Mouse (Mus musculus): ENCODE results near the gene Dnaja2. TPM values are rescaled to one million over a fixed set of nuclear protein-coding genes. Genes with fewer than 3 reads are reported as not detected.
A peak's percentile ranks its signal among the peaks of the same experiment; 100 is the strongest.

Dnaja2 gene
- polyA plus RNA-seq, 1 experiment from 2014 or later: 173 TPM

- no peak for ATAC-seq (ENCODE audit: low FRiP score, low TSS enrichment)
- Histone ChIP-seq H3K27me3 (ENCODE audit: control insufficient read depth, insufficient read depth, low read length) (no peaks in the 10 kb centered on the region), H3K4me2 (replicated peaks; ENCODE audit: low read depth, low read length) (no peak overlapping the region), H3K9ac (ENCODE audit: low read depth, low read length) (no peak overlapping the region), H3K4me3 (ENCODE audit: low read length) (no peak overlapping the region), H3K27ac (ENCODE audit: low read depth, low read length) (no peak overlapping the region), H3K4me1 (ENCODE audit: control insufficient read depth, insufficient read depth, low read length) (0 out of 2 replicates have a peak, but pooled peaks cover 4% of the 10 kb centered on the region), H3K9me3 (ENCODE audit: control insufficient read depth, low read length) (no peaks in the 10 kb centered on the region), H3K36me3 (ENCODE audit: control insufficient read depth, insufficient read depth, low read length) (no peaks in the 10 kb centered on the region)
- 51% methylated on average over 2 of the region's 2 CpGs for WGBS
Measured at GRCm38 (mm10) chr8:85559966-85560365, 4.8 kb upstream of the Dnaja2 start.

GRCm38 (mm10) chr8:85559201-85559600 is 4.1 kb upstream of the Dnaja2 start:
- Histone ChIP-seq H3K36me3 (ENCODE audit: control insufficient read depth, insufficient read depth, low read length) (no peaks in the 10 kb centered on the region), H3K27ac (ENCODE audit: low read depth, low read length) (no peak overlapping the region), H3K4me1 (ENCODE audit: control insufficient read depth, insufficient read depth, low read length) (0 out of 2 replicates have a peak, but pooled peaks cover 4% of the 10 kb centered on the region), H3K4me3 (ENCODE audit: low read length) (no peak overlapping the region), H3K9me3 (ENCODE audit: control insufficient read depth, low read length) (no peaks in the 10 kb centered on the region), H3K9ac (ENCODE audit: low read depth, low read length) (no peak overlapping the region), H3K27me3 (ENCODE audit: control insufficient read depth, insufficient read depth, low read length) (no peaks in the 10 kb centered on the region), H3K4me2 (replicated peaks; ENCODE audit: low read depth, low read length) (no peak overlapping the region)
- ATAC-seq (ENCODE audit: low FRiP score, low TSS enrichment): no peak
- 92% methylated on average over 1 of the region's 1 CpGs for WGBS

GRCm38 (mm10) chr8:85557601-85557986 is 2.5 kb upstream of the Dnaja2 start:
- Histone ChIP-seq H3K4me2 (replicated peaks; ENCODE audit: low read depth, low read length) (no peak overlapping the region), H3K4me1 (ENCODE audit: control insufficient read depth, insufficient read depth, low read length) (0 out of 2 replicates have a peak, but pooled peaks cover 4% of the 10 kb centered on the region), H3K9ac (ENCODE audit: low read depth, low read length) (no peak overlapping the region), H3K27me3 (ENCODE audit: control insufficient read depth, insufficient read depth, low read length) (no peaks in the 10 kb centered on the region), H3K4me3 (ENCODE audit: low read length) (no peak overlapping the region), H3K9me3 (ENCODE audit: control insufficient read depth, low read length) (no peaks in the 10 kb centered on the region), H3K36me3 (ENCODE audit: control insufficient read depth, insufficient read depth, low read length) (peaks cover 9% of the 10 kb centered on the region), H3K27ac (ENCODE audit: low read depth, low read length) (no peak overlapping the region)
- no peak for ATAC-seq (ENCODE audit: low FRiP score, low TSS enrichment)
- whole genome bisulfite sequencing: 78% methylated on average over 3 of the region's 3 CpGs

GRCm38 (mm10) chr8:85556986-85557600 is 1.9 kb upstream of the Dnaja2 start:
- Histone ChIP-seq H3K27me3 (ENCODE audit: control insufficient read depth, insufficient read depth, low read length) (no peaks in the 10 kb centered on the region), H3K9me3 (ENCODE audit: control insufficient read depth, low read length) (no peaks in the 10 kb centered on the region), H3K4me2 (replicated peaks; ENCODE audit: low read depth, low read length) (no peak overlapping the region), H3K9ac (ENCODE audit: low read depth, low read length) (no peak overlapping the region), H3K27ac (ENCODE audit: low read depth, low read length) (no peak overlapping the region), H3K4me3 (ENCODE audit: low read length) (no peak overlapping the region), H3K36me3 (ENCODE audit: control insufficient read depth, insufficient read depth, low read length) (peaks cover 12% of the 10 kb centered on the region), H3K4me1 (ENCODE audit: control insufficient read depth, insufficient read depth, low read length) (0 out of 2 replicates have a peak, but pooled peaks cover 4% of the 10 kb centered on the region)
- no peak for ATAC-seq (ENCODE audit: low FRiP score, low TSS enrichment)
- WGBS: 84% methylated on average over 2 of the region's 2 CpGs

GRCm38 (mm10) chr8:85554391-85555180 is 558 bp downstream of the Dnaja2 start:
- Histone ChIP-seq H3K4me2 (replicated peaks; ENCODE audit: low read depth, low read length) (peak overlapping the region; percentile 91), H3K9me3 (ENCODE audit: control insufficient read depth, low read length) (no peaks in the 10 kb centered on the region), H3K27ac (ENCODE audit: low read depth, low read length) (peak overlapping the region; percentile 94), H3K36me3 (ENCODE audit: control insufficient read depth, insufficient read depth, low read length) (peaks cover 34% of the 10 kb centered on the region), H3K27me3 (ENCODE audit: control insufficient read depth, insufficient read depth, low read length) (no peaks in the 10 kb centered on the region), H3K4me1 (ENCODE audit: control insufficient read depth, insufficient read depth, low read length) (0 out of 2 replicates have a peak, but pooled peaks cover 4% of the 10 kb centered on the region), H3K4me3 (ENCODE audit: low read length) (peak overlapping the region; percentile 91), H3K9ac (ENCODE audit: low read depth, low read length) (peak overlapping the region; percentile 95)
- WGBS: under 1% methylated on average over 41 of the region's 66 CpGs
- peak; percentile 93 for ATAC-seq (ENCODE audit: low FRiP score, low TSS enrichment)

GRCm38 (mm10) chr8:85551934-85552333 is 3.2 kb downstream of the Dnaja2 start:
- Histone ChIP-seq H3K27ac (ENCODE audit: low read depth, low read length) (no peak overlapping the region), H3K27me3 (ENCODE audit: control insufficient read depth, insufficient read depth, low read length) (no peaks in the 10 kb centered on the region), H3K36me3 (ENCODE audit: control insufficient read depth, insufficient read depth, low read length) (peaks cover 60% of the 10 kb centered on the region)

GRCm38 (mm10) chr8:85536332-85536731 is 18.8 kb downstream of the Dnaja2 start:
- H3K27ac ChIP-seq (ENCODE audit: low read depth, low read length): no peak overlapping the region
- no peaks in the 10 kb centered on the region for H3K27me3 ChIP-seq (ENCODE audit: control insufficient read depth, insufficient read depth, low read length)
- no peaks in the 10 kb centered on the region for H3K9me3 ChIP-seq (ENCODE audit: control insufficient read depth, low read length)
- H3K4me2 ChIP-seq (replicated peaks; ENCODE audit: low read depth, low read length): no peak overlapping the region
- H3K9ac ChIP-seq (ENCODE audit: low read depth, low read length): no peak overlapping the region
- H3K4me3 ChIP-seq (ENCODE audit: low read length): no peak overlapping the region
- H3K4me1 ChIP-seq (ENCODE audit: control insufficient read depth, insufficient read depth, low read length): no peaks in the 10 kb centered on the region
- no peak for ATAC-seq (ENCODE audit: low FRiP score, low TSS enrichment)
- WGBS: 98% methylated on average over 2 of the region's 2 CpGs
- peaks cover 61% of the 10 kb centered on the region for H3K36me3 ChIP-seq (ENCODE audit: control insufficient read depth, insufficient read depth, low read length)

More at GRCm38 (mm10) chr8:85551934-85552333, 3.2 kb downstream of the Dnaja2 start:
- Histone ChIP-seq H3K4me1 (ENCODE audit: control insufficient read depth, insufficient read depth, low read length) (0 out of 2 replicates have a peak, but pooled peaks cover 4% of the 10 kb centered on the region), H3K9me3 (ENCODE audit: control insufficient read depth, low read length) (no peaks in the 10 kb centered on the region), H3K9ac (ENCODE audit: low read depth, low read length) (no peak overlapping the region), H3K4me3 (ENCODE audit: low read length) (no peak overlapping the region), H3K4me2 (replicated peaks; ENCODE audit: low read depth, low read length) (no peak overlapping the region)
- ATAC-seq (ENCODE audit: low FRiP score, low TSS enrichment): no peak
- WGBS: 100% methylated on average over 1 of the region's 1 CpGs

- H3K4me3 ChIP-seq (ENCODE audit: low read length): no peak overlapping the region
- H3K9me3 ChIP-seq (ENCODE audit: control insufficient read depth, low read length): no peaks in the 10 kb centered on the region
- 88% methylated on average over 1 of the region's 1 CpGs for WGBS
- no peak for ATAC-seq (ENCODE audit: low FRiP score, low TSS enrichment)
- H3K36me3 ChIP-seq (ENCODE audit: control insufficient read depth, insufficient read depth, low read length): peaks cover 39% of the 10 kb centered on the region
- H3K4me1 ChIP-seq (ENCODE audit: control insufficient read depth, insufficient read depth, low read length): no peaks in the 10 kb centered on the region
- H3K27ac ChIP-seq (ENCODE audit: low read depth, low read length): no peak overlapping the region
- no peak overlapping the region for H3K9ac ChIP-seq (ENCODE audit: low read depth, low read length)
- no peaks in the 10 kb centered on the region for H3K27me3 ChIP-seq (ENCODE audit: control insufficient read depth, insufficient read depth, low read length)
- H3K4me2 ChIP-seq (replicated peaks; ENCODE audit: low read depth, low read length): no peak overlapping the region
Measured at GRCm38 (mm10) chr8:85534163-85534562, 21.0 kb downstream of the Dnaja2 start.

GRCm38 (mm10) chr8:85533434-85533833 is 21.7 kb downstream of the Dnaja2 start:
- no peak for ATAC-seq (ENCODE audit: low FRiP score, low TSS enrichment)
- peaks cover 32% of the 10 kb centered on the region for H3K36me3 ChIP-seq (ENCODE audit: control insufficient read depth, insufficient read depth, low read length)
- H3K9ac ChIP-seq (ENCODE audit: low read depth, low read length): no peak overlapping the region
- no peak overlapping the region for H3K4me3 ChIP-seq (ENCODE audit: low read length)
- WGBS: 91% methylated on average over 2 of the region's 2 CpGs
- no peaks in the 10 kb centered on the region for H3K27me3 ChIP-seq (ENCODE audit: control insufficient read depth, insufficient read depth, low read length)
- no peaks in the 10 kb centered on the region for H3K4me1 ChIP-seq (ENCODE audit: control insufficient read depth, insufficient read depth, low read length)
- no peak overlapping the region for H3K27ac ChIP-seq (ENCODE audit: low read depth, low read length)
- H3K9me3 ChIP-seq (ENCODE audit: control insufficient read depth, low read length): no peaks in the 10 kb centered on the region
- H3K4me2 ChIP-seq (replicated peaks; ENCODE audit: low read depth, low read length): no peak overlapping the region
